Mouse (Mus musculus) forebrain, embryonic 14.5 days (tissue): Measurements from ENCODE around the gene Apof. TPM values are rescaled to one million over a fixed set of nuclear protein-coding genes. Genes with fewer than 3 reads are reported as not detected.

Experiments used
- polyA plus RNA-seq: library from polyadenylated mRNA; unstranded; fragments of >200 nt; fragmentation: Nextera tagmentation; extraction: Ambion mirVana; gene quantifications from 2 replicates; pipeline ENCODE4 v1.2.1, GENCODE M21; 2014

Apof gene
- polyA plus RNA-seq, 1 experiment from 2014 or later, result not detected

Other genes starting within 250 kb of the Apof start
- 731 and 771 TPM in 2 replicates for gene Naca, start 233.1 kb upstream of the Apof start, polyA plus RNA-seq
- gene Ptges3, start 209.7 kb upstream of the Apof start, polyA plus RNA-seq, result 426 and 447 TPM in 2 replicates
- gene Atp5b, start 185.4 kb upstream of the Apof start, polyA plus RNA-seq, result 2,318 and 2,350 TPM in 2 replicates
- gene Baz2a, start 177.1 kb upstream of the Apof start, polyA plus RNA-seq, result 13.6 and 16.7 TPM in 2 replicates
- gene Rbms2, start 88.4 kb upstream of the Apof start, polyA plus RNA-seq, result 7.4 and 9.6 TPM in 2 replicates
- gene Gls2, start 74.2 kb upstream of the Apof start, polyA plus RNA-seq, result 0.32 and 0.95 TPM in 2 replicates
- gene Spryd4, start 56.9 kb upstream of the Apof start, polyA plus RNA-seq, result 22.8 and 23.8 TPM in 2 replicates
- gene Mip, start 42.8 kb upstream of the Apof start, polyA plus RNA-seq, result 0.19 and 0.22 TPM in 2 replicates
- gene Timeless, start 36.6 kb upstream of the Apof start, polyA plus RNA-seq, result 27.2 and 28.3 TPM in 2 replicates
- 0.30 TPM in 1 of 2 replicates, not detected in the other for gene Apon, start 14.6 kb upstream of the Apof start, polyA plus RNA-seq
- 11.6 and 17.4 TPM in 2 replicates for gene Stat2, start 1.9 kb downstream of the Apof start, polyA plus RNA-seq
- not detected in 2 replicates for gene Il23a, start 30.1 kb downstream of the Apof start, polyA plus RNA-seq
- 21.4 and 23.2 TPM in 2 replicates for gene Pan2, start 34.7 kb downstream of the Apof start, polyA plus RNA-seq
- 231 and 256 TPM in 2 replicates for gene Cnpy2, start 53.8 kb downstream of the Apof start, polyA plus RNA-seq
- gene Cs, start 69.1 kb downstream of the Apof start, polyA plus RNA-seq, result 234 and 243 TPM in 2 replicates
- gene Coq10a, start 100.3 kb downstream of the Apof start, polyA plus RNA-seq, result 22.8 and 26.9 TPM in 2 replicates
- gene Ankrd52, start 108.4 kb downstream of the Apof start, polyA plus RNA-seq, result 6.8 and 10.3 TPM in 2 replicates
- not detected in 2 replicates for gene Slc39a5, start 132.6 kb downstream of the Apof start, polyA plus RNA-seq
- gene Nabp2, start 142.8 kb downstream of the Apof start, polyA plus RNA-seq, result 147 and 180 TPM in 2 replicates
- 94.2 and 107 TPM in 2 replicates for gene Rnf41, start 143.0 kb downstream of the Apof start, polyA plus RNA-seq
- gene Smarcc2, start 190.6 kb downstream of the Apof start, polyA plus RNA-seq, result 178 and 201 TPM in 2 replicates
- 732 and 818 TPM in 2 replicates for gene Myl6, start 225.5 kb downstream of the Apof start, polyA plus RNA-seq
- 4.6 and 5.8 TPM in 2 replicates for gene Myl6b, start 230.0 kb downstream of the Apof start, polyA plus RNA-seq